Comparison of ENCODE assay signal across 12 mouse cellular contexts in the genomic region with DNA sequence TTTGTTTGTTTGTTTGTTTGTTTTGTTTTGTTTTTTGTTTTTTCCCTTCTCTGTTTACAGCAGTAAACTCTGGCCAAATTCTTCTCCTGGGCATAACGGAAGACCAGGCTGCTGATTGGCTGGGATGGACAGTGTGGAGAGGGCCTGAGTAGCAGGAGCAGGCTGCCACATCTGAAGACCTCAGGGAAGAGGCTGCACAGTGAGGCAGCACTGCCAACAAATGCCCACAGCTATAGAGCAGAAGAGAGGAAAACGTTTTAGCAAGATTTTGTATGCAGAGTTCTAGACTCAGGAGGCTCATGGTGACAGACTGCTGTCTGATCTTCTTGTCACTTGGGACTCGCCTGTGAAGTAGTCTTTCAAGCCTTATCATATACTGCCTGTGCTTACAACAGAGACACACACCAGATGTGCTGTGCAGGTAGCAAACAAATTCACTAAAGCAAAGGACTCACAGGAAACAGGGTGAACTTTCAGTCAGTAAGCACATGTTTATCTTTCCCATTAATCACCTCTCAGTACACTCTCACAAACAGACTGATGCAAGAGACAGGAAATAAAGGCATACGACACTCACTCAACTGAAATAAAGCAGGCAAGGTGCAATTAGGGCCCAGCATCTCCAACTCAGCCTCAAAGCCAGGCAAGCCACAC. TPM values are rescaled to one million over a fixed set of nuclear protein-coding genes. Genes with fewer than 3 reads are reported as not detected.
A peak's percentile ranks its signal among the peaks of the same experiment; 100 is the strongest.
DNase-seq lines count a peak whose midpoint lies in the region; ATAC-seq lines count a peak whose summit lies in the region.
"Had no signal": no experiment of that assay in that cellular context is flagged by ENCODE, and none has a peak within 500 bp of the region (broad histone marks: within the 10 kb centered on the region; RNA-seq: fewer than 3 reads in every experiment).

No protein-coding gene starts in this region.

- H3K4me1 ChIP-seq in limb, embryonic 12.5 days (replicated peaks): 0 out of 2 replicates have a peak, but pooled peaks cover 5% of the 10 kb centered on the region
- H3K4me1 ChIP-seq in limb, embryonic 10.5 days: peaks cover 10% of the 10 kb centered on the region
- 0 out of 2 replicates have a peak, but pooled peaks cover 3% of the 10 kb centered on the region for H3K4me1 ChIP-seq in stomach, embryonic 16.5 days (ENCODE audit: control insufficient read depth, insufficient read depth, low read length)
- H3K4me1 ChIP-seq: midbrain, embryonic 10.5 days had no signal

- H3K36me3 ChIP-seq in limb, embryonic 12.5 days: no peaks in the 10 kb centered on the region
- no peaks in the 10 kb centered on the region for H3K36me3 ChIP-seq in limb, embryonic 10.5 days
- no peaks in the 10 kb centered on the region for H3K36me3 ChIP-seq in stomach, embryonic 16.5 days (ENCODE audit: control insufficient read depth, insufficient read depth, low read length)

- ATAC-seq in limb, embryonic 12.5 days (ENCODE audit: insufficient number of reproducible peaks, insufficient read depth, low FRiP score, low TSS enrichment, low read depth): no peak
- no peak for ATAC-seq in stomach, embryonic 16.5 days (ENCODE audit: insufficient read depth, low FRiP score)
- no peak for ATAC-seq in inflammation-experienced regulatory T-cells, adult 6 months

- DNase-seq in limb, embryonic 10.5 days (ENCODE audit: low spot score): no peak
- DNase-seq in CD4-positive, CD25-positive, alpha-beta regulatory T cell, adult 2 months (ENCODE audit: low read depth, low spot score): peak; percentile 35
- DNase-seq in c-Kit-positive CD71-positive TER-119-positive erythroid progenitor cells, embryonic 14.5 days (ENCODE audit: low spot score): peak; percentile 16
- no peak for DNase-seq in left cerebral cortex, adult 9 months (ENCODE audit: low spot score in 2 of 2)
- no peak for DNase-seq in left cerebral cortex, adult 11 months (ENCODE audit: low spot score)
- DNase-seq: heart, postnatal 36 days; kidney, adult 8-10 months had no signal

- 26% methylated on average over 4 of the region's 4 CpGs for WGBS in limb, embryonic 12.5 days
- 22% methylated on average over 4 of the region's 4 CpGs for WGBS in limb, embryonic 10.5 days
- 44% methylated on average over 4 of the region's 4 CpGs for WGBS in stomach, embryonic 16.5 days

- peak overlapping the region; percentile 35; the same call in 1 of the 2 replicates for H3K27ac ChIP-seq in limb, embryonic 12.5 days
- H3K27ac ChIP-seq in limb, embryonic 10.5 days: no peak overlapping the region
- H3K27ac ChIP-seq in stomach, embryonic 16.5 days (ENCODE audit: low read length): peak overlapping the region; percentile 24; the same call in 1 of the 2 replicates
- H3K27ac ChIP-seq: left cerebral cortex, adult 2 months; midbrain, embryonic 10.5 days had no signal

- no peak overlapping the region; the same call in 1 of the 2 replicates for H3K9ac ChIP-seq in limb, embryonic 12.5 days (replicated peaks)
- no peak overlapping the region for H3K9ac ChIP-seq in stomach, embryonic 16.5 days (ENCODE audit: low read length)

- H3K9me3 ChIP-seq in limb, embryonic 12.5 days: no peaks in the 10 kb centered on the region
- H3K9me3 ChIP-seq in limb, embryonic 10.5 days (replicated peaks): no peaks in the 10 kb centered on the region
- H3K9me3 ChIP-seq in stomach, embryonic 16.5 days (replicated peaks; ENCODE audit: control insufficient read depth, low read length): no peaks in the 10 kb centered on the region
- H3K9me3 ChIP-seq: midbrain, embryonic 10.5 days had no signal

- no peak overlapping the region for H3K4me3 ChIP-seq in limb, embryonic 12.5 days (replicated peaks)
- no peak overlapping the region for H3K4me3 ChIP-seq in limb, embryonic 10.5 days
- H3K4me3 ChIP-seq in stomach, embryonic 16.5 days (replicated peaks; ENCODE audit: low read length): no peak overlapping the region
- H3K4me3 ChIP-seq: left cerebral cortex, adult 2 months; midbrain, embryonic 10.5 days had no signal

- H3K4me2 ChIP-seq in limb, embryonic 12.5 days: no peak overlapping the region
- no peak overlapping the region for H3K4me2 ChIP-seq in stomach, embryonic 16.5 days (ENCODE audit: low read depth, low read length)

- no peaks in the 10 kb centered on the region for H3K27me3 ChIP-seq in limb, embryonic 12.5 days
- no peaks in the 10 kb centered on the region for H3K27me3 ChIP-seq in limb, embryonic 10.5 days (ENCODE audit: low read depth, poor library complexity, severe bottlenecking)
- H3K27me3 ChIP-seq in stomach, embryonic 16.5 days (ENCODE audit: control insufficient read depth, insufficient read depth, low read length): no peaks in the 10 kb centered on the region

RNA-seq across cellular contexts. Expression of a gene that starts 49.0 kb away (rescaled TPM):
- polyA plus RNA-seq in limb, embryonic 12.5 days (2016; fragmentation: Nextera tagmentation; extraction: Ambion mirVana): 7.9 and 8.3 TPM in 2 replicates
- polyA plus RNA-seq in limb, embryonic 10.5 days (2016; fragmentation: Nextera tagmentation; extraction: Ambion mirVana): 7.4 and 8.2 TPM in 2 replicates
- 6.3 and 9.4 TPM in 2 replicates for polyA plus RNA-seq in stomach, embryonic 16.5 days (2015; fragmentation: Nextera tagmentation; extraction: Ambion mirVana)
- polyA plus RNA-seq in inflammation-experienced regulatory T-cells, adult 6 months (2017; shearing (Covaris generic)): 1 to 10 TPM; 1.4 to 1.8 (median 1.6) TPM

RNA-seq across cellular contexts. Expression of a gene that starts 50.8 kb away (rescaled TPM):
- polyA plus RNA-seq in limb, embryonic 12.5 days (2016; fragmentation: Nextera tagmentation; extraction: Ambion mirVana): 17.8 and 27.9 TPM in 2 replicates
- polyA plus RNA-seq in limb, embryonic 10.5 days (2016; fragmentation: Nextera tagmentation; extraction: Ambion mirVana): 21.8 and 24.7 TPM in 2 replicates
- 39.5 and 40.6 TPM in 2 replicates for polyA plus RNA-seq in stomach, embryonic 16.5 days (2015; fragmentation: Nextera tagmentation; extraction: Ambion mirVana)
- 100 to 1,000 TPM in 2 of 3 experiments, 10 to 100 TPM in 1; 91.8 to 131 (median 125) TPM for polyA plus RNA-seq in inflammation-experienced regulatory T-cells, adult 6 months (2017; shearing (Covaris generic))

Comparison
In these comparisons a context has a peak if more than half of its experiments do, and no peak if none do; other contexts are left out.
1. DNase-seq: peak in CD4-positive, CD25-positive, alpha-beta regulatory T cell, adult 2 months (single experiment) and c-Kit-positive CD71-positive TER-119-positive erythroid progenitor cells, embryonic 14.5 days (single experiment); none in limb, embryonic 10.5 days (single experiment), left cerebral cortex, adult 9 months (0 of 2) and left cerebral cortex, adult 11 months (single experiment).